In genomic region chr11:52761800-52762199, GRCm38 (mm10) we compare ENCODE assay signal across 21 mouse cellular contexts. TPM values are rescaled to one million over a fixed set of nuclear protein-coding genes. Genes with fewer than 3 reads are reported as not detected.
A peak's percentile ranks its signal among the peaks of the same experiment; 100 is the strongest.
DNase-seq lines count a peak whose midpoint lies in the region; ATAC-seq and TF ChIP-seq lines count a peak whose summit lies in the region.
"Had no signal": no experiment of that assay in that cellular context is flagged by ENCODE, and none has a peak within 500 bp of the region (broad histone marks: within the 10 kb centered on the region; RNA-seq: fewer than 3 reads in every experiment).

No protein-coding gene starts in this region.

- H3K27ac ChIP-seq in heart, adult 2 months, result no peak overlapping the region
- H3K27ac ChIP-seq in liver, postnatal 0 days (ENCODE audit: low read depth), result no peak overlapping the region
- H3K27ac ChIP-seq in liver, embryonic 12.5 days, result no peak overlapping the region
- H3K27ac ChIP-seq in ES-Bruce4 (ENCODE audit: insufficient read depth, low read length), result no peak overlapping the region
- H3K27ac ChIP-seq: forebrain, embryonic 15.5 days had no signal

- TF ChIP-seq POLR2A in heart, adult 2 months (IDR thresholded peaks at IDR 0.05; ENCODE audit: insufficient read depth, low read depth, low read length), result no peak
- no peak for TF ChIP-seq POLR2A in ES-Bruce4 (IDR thresholded peaks at IDR 0.05; ENCODE audit: insufficient read depth, low read length)

- H3K36me3 ChIP-seq in heart, adult 2 months (ENCODE audit: control insufficient read depth, insufficient read depth, low read length), result no peaks in the 10 kb centered on the region
- H3K36me3 ChIP-seq in liver, postnatal 0 days (replicated peaks; ENCODE audit: insufficient read depth, low read length), result no peaks in the 10 kb centered on the region
- no peaks in the 10 kb centered on the region for H3K36me3 ChIP-seq in liver, embryonic 12.5 days
- no peaks in the 10 kb centered on the region for H3K36me3 ChIP-seq in ES-Bruce4 (ENCODE audit: control insufficient read depth, insufficient read depth, low read length, poor library complexity, severe bottlenecking)
- H3K36me3 ChIP-seq: forebrain, embryonic 15.5 days had no signal

- no peak for ATAC-seq in liver, postnatal 0 days
- ATAC-seq in liver, embryonic 12.5 days, result no peak
- ATAC-seq: forebrain, embryonic 15.5 days had no signal

- no peak overlapping the region for H3K4me2 ChIP-seq in liver, postnatal 0 days (ENCODE audit: low read depth, low read length)
- no peak overlapping the region for H3K4me2 ChIP-seq in liver, embryonic 12.5 days
- H3K4me2 ChIP-seq: forebrain, embryonic 15.5 days; liver, embryonic 11.5 days; midbrain, embryonic 11.5 days had no signal

- H3K79me2 ChIP-seq in heart, adult 2 months (replicated peaks; ENCODE audit: control insufficient read depth, insufficient read depth, low read length), result no peaks in the 10 kb centered on the region

- H3K27me3 ChIP-seq in heart, adult 2 months (ENCODE audit: control insufficient read depth, insufficient read depth, low read length), result peaks cover 2% of the 10 kb centered on the region; the same call in 1 of the 2 replicates
- H3K27me3 ChIP-seq in liver, postnatal 0 days (ENCODE audit: insufficient read depth, low read length), result peaks cover 40% of the 10 kb centered on the region
- H3K27me3 ChIP-seq in liver, embryonic 12.5 days (replicated peaks), result peaks cover 57% of the 10 kb centered on the region
- peaks cover 18% of the 10 kb centered on the region; the same call in 1 of the 2 replicates for H3K27me3 ChIP-seq in ES-Bruce4 (ENCODE audit: control insufficient read depth, insufficient read depth, low read length, poor library complexity, severe bottlenecking)

- TF ChIP-seq CTCF in heart, adult 2 months (IDR thresholded peaks at IDR 0.05), result peak; percentile 46
- TF ChIP-seq CTCF in liver, postnatal 0 days (IDR thresholded peaks at IDR 0.05; ENCODE audit: low read depth), result peak; percentile 20; the same call in 1 of the 2 replicates
- peak; percentile 31 for TF ChIP-seq CTCF in ES-Bruce4 (IDR thresholded peaks at IDR 0.05; ENCODE audit: low read depth, low read length)

- H3K4me1 ChIP-seq in heart, adult 2 months (ENCODE audit: control insufficient read depth, insufficient read depth, low read length), result no peaks in the 10 kb centered on the region
- H3K4me1 ChIP-seq in liver, postnatal 0 days (ENCODE audit: insufficient read depth), result peaks cover 7% of the 10 kb centered on the region
- no peaks in the 10 kb centered on the region; the same call in 1 of the 2 replicates for H3K4me1 ChIP-seq in liver, embryonic 12.5 days
- H3K4me1 ChIP-seq in ES-Bruce4 (ENCODE audit: control insufficient read depth, insufficient read depth, low read length), result no peaks in the 10 kb centered on the region

- no peak overlapping the region for H3K9ac ChIP-seq in heart, adult 2 months (ENCODE audit: low read depth, low read length)
- H3K9ac ChIP-seq in liver, postnatal 0 days (replicated peaks), result no peak overlapping the region
- no peak overlapping the region for H3K9ac ChIP-seq in liver, embryonic 12.5 days
- no peak overlapping the region for H3K9ac ChIP-seq in ES-Bruce4 (ENCODE audit: low read depth, poor library complexity, severe bottlenecking)
- H3K9ac ChIP-seq: forebrain, embryonic 15.5 days had no signal

- intact Hi-C loops in heart, adult 2 months (cut with DNase I), result loop anchor here (10.0 kb wide), 2 partner anchors 337 to 493 kb away; no protein-coding TSS in a partner anchor
- intact Hi-C loops in heart, postnatal 14 days (cut with DNase I), result loop anchor here (10.0 kb wide), 1 partner anchor 493 kb away; no protein-coding TSS in a partner anchor
- intact Hi-C loops in left cerebral cortex, postnatal 4 days (cut with DNase I), result loop anchor here (5.0 to 10.0 kb wide), 2 partner anchors 239 to 493 kb away; no protein-coding TSS in a partner anchor

- no peaks in the 10 kb centered on the region for H3K9me3 ChIP-seq in liver, postnatal 0 days (ENCODE audit: low read length)
- no peaks in the 10 kb centered on the region for H3K9me3 ChIP-seq in liver, embryonic 12.5 days (replicated peaks)
- no peaks in the 10 kb centered on the region for H3K9me3 ChIP-seq in ES-Bruce4 (replicated peaks; ENCODE audit: control insufficient read depth, insufficient read depth, low read length, poor library complexity, severe bottlenecking)
- H3K9me3 ChIP-seq: forebrain, embryonic 15.5 days had no signal

- TF ChIP-seq EP300 in heart, adult 2 months (IDR thresholded peaks at IDR 0.05; ENCODE audit: insufficient read depth, low read depth, low read length), result no peak
- no peak for TF ChIP-seq EP300 in liver, postnatal 0 days (IDR thresholded peaks at IDR 0.05; ENCODE audit: low read depth)
- TF ChIP-seq EP300 in ES-Bruce4 (IDR thresholded peaks at IDR 0.05; ENCODE audit: insufficient read depth, low read depth, low read length), result no peak

- WGBS in heart, adult 2 months, result 58% methylated on average over 1 of the region's 1 CpGs
- WGBS in liver, postnatal 0 days (ENCODE audit: insufficient replicate concordance), result 46% methylated on average over 1 of the region's 1 CpGs
- 50% methylated on average over 1 of the region's 1 CpGs for WGBS in liver, embryonic 12.5 days (ENCODE audit: insufficient replicate concordance)

- H3K4me3 ChIP-seq in heart, adult 2 months, result no peak overlapping the region
- no peak overlapping the region for H3K4me3 ChIP-seq in liver, postnatal 0 days (ENCODE audit: low read depth, low read length)
- H3K4me3 ChIP-seq in liver, embryonic 12.5 days, result no peak overlapping the region
- no peak overlapping the region for H3K4me3 ChIP-seq in ES-Bruce4 (ENCODE audit: low read depth, low read length)
- H3K4me3 ChIP-seq: forebrain, embryonic 15.5 days; myocyte had no signal

- DNase-seq in heart, adult 2 months, result no peak
- DNase-seq in heart, postnatal 14 days, result no peak
- no peak for DNase-seq in liver, postnatal 0 days
- peak; percentile 10 for DNase-seq in 3T3-L1 (ENCODE audit: low read depth, low spot score)
- no peak for DNase-seq in cerebellum, postnatal 36 days
- no peak for DNase-seq in left cerebral cortex, postnatal 4 days
- DNase-seq: cerebellum, adult 2 months; heart, adult 18-20 months; heart, postnatal 10 days; kidney, postnatal 25 days; lung, postnatal 14 days; right cerebral cortex, adult 18-20 months; spleen, adult 18-20 months had no signal

RNA-seq across cellular contexts. Expression of gene Fstl4, which starts 2.6 kb away (rescaled TPM):
- 1 to 10 TPM; 3.0 to 4.0 TPM for total RNA-seq in heart, adult 2 months (2021)
- 0.82 and 1.5 TPM in 2 replicates for polyA plus RNA-seq in heart, adult 2 months (2012; rRNA removed)
- total RNA-seq in heart, postnatal 14 days (2021), result 1 to 10 TPM; 2.9 to 3.2 TPM
- 0.04 TPM in 1 of 2 replicates, not detected in the other for polyA plus RNA-seq in liver, postnatal 0 days (2015; fragmentation: Nextera tagmentation; extraction: Ambion mirVana)
- 0.27 and 0.29 TPM in 2 replicates for polyA plus RNA-seq in liver, embryonic 12.5 days (2016; fragmentation: Nextera tagmentation; extraction: Ambion mirVana)
- polyA plus RNA-seq in ES-Bruce4 (2011; ENCODE audit: insufficient read depth, insufficient read length, low read depth, missing spikeins), result not detected in 2 replicates
- total RNA-seq in left cerebral cortex, postnatal 4 days (2021), result 10 to 100 TPM; 12.9 to 13.2 TPM
- total RNA-seq: gastrocnemius, adult 18-20 months; neutrophil, adult 5-6 weeks had no signal
- polyA plus RNA-seq: myocyte had no signal
